ENCODE assay signal across 20 mouse cellular contexts in the genomic region with DNA sequence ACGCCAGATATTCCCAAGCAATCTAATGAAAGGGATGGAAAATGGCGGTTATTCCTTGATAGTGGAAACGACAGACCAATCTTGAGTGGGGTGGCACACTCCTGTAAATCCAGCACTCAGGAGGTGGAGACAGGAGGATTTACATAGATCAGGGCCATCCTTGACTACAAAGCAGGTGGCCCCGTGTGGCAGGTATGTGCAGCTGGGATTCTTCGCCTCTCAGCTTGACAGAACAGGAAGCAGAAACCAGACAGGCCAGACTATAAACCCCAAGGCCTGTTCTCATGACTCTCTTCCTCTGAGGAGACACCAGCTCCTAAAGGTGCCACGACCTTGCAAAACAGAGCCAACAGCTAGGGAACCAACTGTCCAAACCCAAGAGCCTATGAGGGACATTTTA.
"Had no signal": no experiment of that assay in that cellular context is flagged by ENCODE, and none has a peak within 500 bp of the region (broad histone marks: within the 10 kb centered on the region; RNA-seq: fewer than 3 reads in every experiment).

No protein-coding gene starts in this region.

- H3K9me3 ChIP-seq: limb, embryonic 12.5 days; limb, embryonic 15.5 days; liver, embryonic 12.5 days; liver, embryonic 15.5 days; lung, embryonic 15.5 days; megakaryocyte, embryonic 14.5 days; midbrain, embryonic 10.5 days; midbrain, embryonic 13.5 days; neural tube, embryonic 13.5 days had no signal

- H3K36me3 ChIP-seq: limb, embryonic 12.5 days; limb, embryonic 15.5 days; liver, embryonic 12.5 days; liver, embryonic 15.5 days; lung, embryonic 15.5 days; midbrain, embryonic 10.5 days; midbrain, embryonic 13.5 days; neural tube, embryonic 13.5 days had no signal

- H3K27me3 ChIP-seq: limb, embryonic 12.5 days; limb, embryonic 15.5 days; liver, embryonic 12.5 days; liver, embryonic 15.5 days; lung, embryonic 15.5 days; megakaryocyte, embryonic 14.5 days; neural tube, embryonic 13.5 days had no signal

- H3K27ac ChIP-seq: limb, embryonic 12.5 days; limb, embryonic 15.5 days; liver, embryonic 12.5 days; liver, embryonic 15.5 days; lung, embryonic 15.5 days; midbrain, embryonic 10.5 days; midbrain, embryonic 13.5 days; neural tube, embryonic 13.5 days had no signal

- ATAC-seq: liver, embryonic 12.5 days; midbrain, embryonic 13.5 days; midbrain, embryonic 16.5 days had no signal

- H3K9ac ChIP-seq: limb, embryonic 12.5 days; limb, embryonic 15.5 days; liver, embryonic 12.5 days; liver, embryonic 15.5 days; lung, embryonic 15.5 days; midbrain, embryonic 13.5 days; neural tube, embryonic 13.5 days had no signal

- H3K4me3 ChIP-seq: limb, embryonic 12.5 days; limb, embryonic 15.5 days; liver, embryonic 12.5 days; liver, embryonic 15.5 days; lung, embryonic 15.5 days; megakaryocyte, embryonic 14.5 days; midbrain, embryonic 10.5 days; midbrain, embryonic 13.5 days; myocyte; neural tube, embryonic 13.5 days had no signal

- H3K4me2 ChIP-seq: limb, embryonic 12.5 days; limb, embryonic 15.5 days; liver, embryonic 12.5 days; liver, embryonic 15.5 days; lung, embryonic 15.5 days; midbrain, embryonic 13.5 days; neural tube, embryonic 13.5 days had no signal

- DNase-seq: kidney, adult 11 months; kidney, adult 8-10 months; kidney, postnatal 14 days; kidney, postnatal 4 days; left cerebral cortex, postnatal 4 days; lung, adult 18-20 months; lung, postnatal 10 days; lung, postnatal 36 days; retina, postnatal 1 day had no signal

- H3K4me1 ChIP-seq: liver, embryonic 12.5 days; liver, embryonic 15.5 days had no signal
